Mouse (Mus musculus): ENCODE results near the gene Gstm5. TPM values are rescaled to one million over a fixed set of nuclear protein-coding genes. Genes with fewer than 3 reads are reported as not detected.

Gstm5 gene
- 19.5 and 56.4 TPM in 2 replicates for polyA plus RNA-seq (2012; rRNA removed; ENCODE audit: low replicate concordance)

DNA sequence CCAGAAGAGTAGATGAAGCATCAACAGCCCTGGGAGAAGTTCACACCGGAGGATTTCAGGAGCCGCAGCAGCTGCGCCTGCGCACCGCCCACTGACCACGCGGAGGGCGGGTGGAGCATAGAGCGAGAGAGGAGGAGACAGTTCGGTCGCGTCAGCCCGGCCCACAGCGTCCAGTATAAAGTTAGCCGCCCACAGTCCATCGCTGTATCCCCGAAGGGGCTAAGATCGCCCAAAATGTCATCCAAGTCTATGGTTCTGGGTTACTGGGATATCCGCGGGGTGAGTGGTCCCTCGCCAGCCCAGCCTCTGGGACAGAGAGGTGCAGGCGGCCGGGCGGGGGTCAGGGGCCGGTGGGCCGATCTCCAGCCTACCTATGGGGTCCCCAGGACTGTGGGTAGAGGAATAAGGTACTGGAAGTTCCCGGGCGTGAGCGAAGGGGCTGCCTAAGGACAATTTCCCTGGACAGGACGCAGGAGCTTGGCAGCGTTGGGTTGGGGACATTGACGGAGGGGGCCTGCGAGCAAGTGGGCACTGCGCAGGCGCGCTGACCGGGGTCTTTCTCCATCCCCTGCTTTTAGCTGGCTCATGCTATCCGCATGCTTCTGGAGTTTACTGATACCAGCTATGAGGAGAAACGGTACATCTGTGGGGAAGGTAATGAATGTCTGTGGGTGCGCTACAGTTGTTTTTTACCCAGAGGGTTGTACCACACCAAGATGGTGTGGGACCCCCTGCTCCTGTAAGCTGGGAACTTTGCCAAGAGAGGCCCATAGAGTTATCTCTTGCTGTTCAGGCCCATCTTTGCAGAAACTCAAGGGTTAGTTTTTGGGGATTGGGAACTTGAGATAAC is at the start of gene Gstm5:
Gene Gstm5 (plus strand): TSS at position 102 of the 850 bp plus-strand sequence.

DNA sequence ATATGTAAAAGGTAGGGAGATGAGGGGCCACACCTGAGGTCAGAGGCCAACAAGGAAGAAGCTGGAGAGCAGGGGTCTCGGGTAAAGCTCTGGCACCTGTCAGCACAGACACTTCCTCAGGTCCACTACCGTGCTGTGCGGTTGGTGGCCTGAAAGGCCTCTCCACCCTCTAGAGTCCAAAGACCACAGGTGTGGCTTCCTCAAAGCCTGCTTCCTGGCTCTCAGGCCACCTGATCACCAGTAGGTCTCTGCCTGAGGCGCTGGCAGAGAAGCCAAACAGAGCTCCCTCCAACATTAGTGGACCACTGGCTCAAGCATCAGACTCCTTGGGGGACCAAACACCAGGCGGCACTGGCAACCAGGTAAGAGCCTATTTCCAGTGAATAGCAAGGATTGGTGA is 18.6 kb upstream of the Gstm5 start, which contains the start of gene Eps8l3:
Gene Eps8l3 (plus strand): TSS at position 225 of the 400 bp plus-strand sequence.

DNA sequence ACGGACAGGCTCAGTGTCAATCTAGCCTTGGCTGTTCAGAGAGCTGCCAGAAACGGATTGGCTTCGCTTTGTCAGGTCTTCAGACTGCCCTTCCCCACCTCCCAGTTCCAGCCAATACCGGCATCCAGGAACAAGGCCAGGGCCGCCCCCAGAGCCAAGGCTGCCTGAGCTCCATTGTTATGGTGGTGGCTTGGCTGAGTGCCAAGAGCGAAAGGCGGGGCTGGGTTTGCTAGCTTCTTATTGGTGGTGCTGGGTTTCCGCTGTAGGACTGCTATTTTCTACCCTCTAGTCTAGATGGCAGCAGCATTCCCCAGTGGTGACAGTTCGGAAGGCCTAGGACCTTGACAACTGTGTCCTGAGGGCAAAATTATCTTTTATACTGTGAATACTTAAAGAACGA is 36.0 kb downstream of the Gstm5 start, which contains the start of gene Gstm7:
Gene Gstm7 (minus strand): TSS at position 148 of the 400 bp plus-strand sequence.

DNA sequence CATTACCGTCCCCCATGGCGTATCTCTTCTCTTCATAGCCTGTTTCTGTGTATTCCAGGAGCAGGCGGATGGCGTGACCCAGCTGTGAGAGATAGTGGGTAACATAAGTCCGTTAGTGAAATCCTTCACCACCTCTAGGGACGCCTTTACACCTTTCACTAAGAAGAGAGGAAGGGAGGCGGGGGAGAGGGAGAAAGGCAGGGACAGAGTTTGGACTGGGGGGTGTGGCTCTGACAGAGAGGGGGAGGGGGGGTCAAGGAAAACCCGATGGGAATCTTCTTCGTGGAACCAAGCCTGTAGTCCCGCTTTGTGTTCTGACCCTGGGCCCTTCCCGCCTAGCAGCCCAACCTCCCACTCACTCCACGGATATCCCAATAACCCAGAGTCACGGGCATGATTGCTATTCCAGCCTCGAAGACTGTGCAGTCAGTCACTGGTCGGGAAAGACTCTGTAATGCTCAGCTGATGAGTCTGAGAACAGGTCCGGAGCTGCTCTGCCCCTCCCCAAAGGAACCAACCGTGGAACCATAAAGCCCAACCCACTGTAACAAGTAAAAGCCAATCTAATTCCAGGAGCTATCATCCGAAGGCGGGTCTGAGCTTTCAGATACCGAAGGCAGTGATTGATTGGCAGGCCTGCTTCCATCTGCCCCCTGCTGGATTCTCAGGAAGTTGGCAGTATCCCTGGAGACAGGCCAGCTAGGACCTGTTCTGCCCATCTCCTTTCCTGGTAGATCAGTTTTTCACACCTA is 47.8 kb downstream of the Gstm5 start, which contains the start of gene Gstm6:
Gene Gstm6 (minus strand): TSS at position 511 of the 752 bp plus-strand sequence.

Other genes with a start within 250 kb of the Gstm5 start
- 36.8 and 108 TPM in 2 replicates for gene Ahcyl1, start 199.3 kb upstream of the Gstm5 start, polyA plus RNA-seq (2012; rRNA removed; ENCODE audit: low replicate concordance)
- 49.2 and 53.3 TPM in 2 replicates for gene Csf1, start 135.4 kb upstream of the Gstm5 start, polyA plus RNA-seq (2012; rRNA removed; ENCODE audit: low replicate concordance)
- gene Eps8l3, start 18.6 kb upstream of the Gstm5 start, polyA plus RNA-seq (2012; rRNA removed; ENCODE audit: low replicate concordance), result not detected in 2 replicates
- 4.8 and 13.3 TPM in 2 replicates for gene Gstm7, start 36.0 kb downstream of the Gstm5 start, polyA plus RNA-seq (2012; rRNA removed; ENCODE audit: low replicate concordance)
- 1.0 and 2.0 TPM in 2 replicates for gene Gstm6, start 47.9 kb downstream of the Gstm5 start, polyA plus RNA-seq (2012; rRNA removed; ENCODE audit: low replicate concordance)
- gene Gstm3, start 73.5 kb downstream of the Gstm5 start, polyA plus RNA-seq (2012; rRNA removed; ENCODE audit: low replicate concordance), result 1.1 TPM in 1 of 2 replicates, not detected in the other
- 110 and 283 TPM in 2 replicates for gene Gstm2, start 90.6 kb downstream of the Gstm5 start, polyA plus RNA-seq (2012; rRNA removed; ENCODE audit: low replicate concordance)
- gene Gstm1, start 122.2 kb downstream of the Gstm5 start, polyA plus RNA-seq (2012; rRNA removed; ENCODE audit: low replicate concordance), result 833 and 1,200 TPM in 2 replicates
- gene Gstm4, start 149.1 kb downstream of the Gstm5 start, polyA plus RNA-seq (2012; rRNA removed; ENCODE audit: low replicate concordance), result 18.5 and 36.0 TPM in 2 replicates
- gene Ampd2, start 190.8 kb downstream of the Gstm5 start, polyA plus RNA-seq (2012; rRNA removed; ENCODE audit: low replicate concordance), result 116 and 159 TPM in 2 replicates
- 0.10 and 0.18 TPM in 2 replicates for gene Gnat2, start 197.0 kb downstream of the Gstm5 start, polyA plus RNA-seq (2012; rRNA removed; ENCODE audit: low replicate concordance)